Mouse (Mus musculus) embryonic stem cell, embryonic (primary cell): Measurements from ENCODE around the gene Larp4.

Source experiments
- CTCF ChIA-PET, 4 experiments: fragments of 300-600 bp in 2 of 4; fragments of 350-600 bp in 2 of 4; sonication (Branson Sonifier 250); formaldehyde crosslinking; loops; one replicate each; lab custom pipeline; 2022; ENCODE audit warnings: inconsistent platforms in 2 of 4; lab: Charles Lee
- POLR2A ChIA-PET, 4 experiments: fragments of 300-600 bp in 2 of 4; fragments of 350-600 bp in 2 of 4; sonication (Branson Sonifier 250); formaldehyde crosslinking; loops; one replicate each; lab custom pipeline; 2022; ENCODE audit warnings: antibody characterized with exemption in 4 of 4, inconsistent platforms in 1 of 4; lab: Charles Lee

The Larp4 gene

DNA sequence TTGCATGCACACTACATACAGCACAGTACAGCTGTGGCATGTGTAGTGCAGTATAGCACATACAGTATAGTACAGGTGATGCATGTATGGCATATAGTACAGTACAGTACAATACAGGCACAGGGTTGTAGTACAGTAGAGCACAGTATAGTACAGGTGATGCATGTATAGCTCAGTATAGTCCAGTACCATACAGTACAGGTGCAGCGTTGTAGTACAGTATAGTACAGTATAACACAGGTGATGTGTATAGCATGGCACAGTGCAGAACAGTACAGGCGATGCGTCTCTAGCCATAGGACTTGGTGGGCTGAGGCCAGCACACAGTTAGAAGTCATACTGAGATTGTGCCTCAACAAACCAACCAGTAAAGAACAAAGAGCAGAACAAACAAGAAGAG, 91.5 kb downstream of the Larp4 start:
- POLR2A ChIA-PET: interaction anchor here in 2 of 4 experiments (0.9 to 6.5 kb wide), 8 partner anchors 8 to 171 kb away, joined by 3 to 23 read pairs (median 4); no protein-coding TSS in a partner anchor
- CTCF ChIA-PET: interaction anchor here in 1 of 4 experiments (1.0 kb wide), 1 partner anchor 23 kb away, joined by 3 read pairs; the partner anchor contains the start of gene Dip2b

DNA sequence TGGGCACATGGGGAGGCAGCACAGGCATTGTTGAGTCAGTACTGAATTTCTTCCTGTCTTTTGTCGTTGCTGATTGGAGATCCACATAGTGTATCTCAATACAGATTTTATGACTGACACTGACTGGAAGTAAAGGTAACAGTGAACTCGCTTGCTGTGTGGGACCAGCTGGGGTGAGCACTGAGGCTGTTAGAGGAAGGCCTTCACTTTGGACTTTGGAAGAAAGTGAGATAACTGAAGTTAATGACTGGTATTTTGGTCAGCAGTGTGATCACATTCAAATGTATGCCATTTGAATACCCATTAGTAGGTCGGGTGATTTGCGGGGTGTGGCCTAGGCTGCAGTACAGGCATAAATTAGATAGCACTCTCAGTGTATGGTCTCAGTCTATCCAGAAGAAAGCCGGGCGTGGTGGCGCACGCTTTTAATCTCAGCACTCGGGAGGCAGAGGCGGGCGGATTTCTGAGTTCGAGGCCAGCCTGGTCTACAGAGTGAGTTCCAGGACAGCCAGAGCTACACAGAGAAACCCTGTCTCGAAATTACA, 93.4 kb downstream of the Larp4 start:
- CTCF ChIA-PET: interaction anchor here in 2 of 4 experiments (0.6 to 1.1 kb wide), 4 partner anchors 25 to 1035 kb away, joined by 3 to 4 read pairs (median 3); partner anchors contain the start of gene Dip2b (in 1 of the 2)
- POLR2A ChIA-PET: interaction anchor here in 3 of 4 experiments (0.7 to 6.5 kb wide), 17 partner anchors 8 to 187 kb away, joined by 3 to 23 read pairs (median 4); partner anchors contain the start of gene Dip2b (in 1 of the 3)
